Mouse (Mus musculus) CH12.LX (cell line): ENCODE data around the gene Cux1.

Experiments
- EP300 ChIP-seq: IDR thresholded peaks from 2 replicates; pipeline ENCODE4 v1.6.1; 2011; ENCODE audit warnings: low read length, improper control_type of control experiment
- ETS1 ChIP-seq: conservative IDR thresholded peaks from 2 replicates; pipeline ENCODE4 v1.6.1; 2012; ENCODE audit warnings: low read depth, mild to moderate bottlenecking, inconsistent platforms, low read length, improper control_type of control experiment, moderate library complexity
- MXI1 ChIP-seq: IDR thresholded peaks from 2 replicates; pipeline ENCODE4 v1.6.1; 2011; ENCODE audit warnings: mild to moderate bottlenecking, low read depth, low read length, improper control_type of control experiment
- POLR2A ChIP-seq: IDR thresholded peaks from 2 replicates; pipeline ENCODE4 v1.6.1; 2011; ENCODE audit warnings: low read depth, mild to moderate bottlenecking, improper control_type of control experiment, low read length

DNA sequence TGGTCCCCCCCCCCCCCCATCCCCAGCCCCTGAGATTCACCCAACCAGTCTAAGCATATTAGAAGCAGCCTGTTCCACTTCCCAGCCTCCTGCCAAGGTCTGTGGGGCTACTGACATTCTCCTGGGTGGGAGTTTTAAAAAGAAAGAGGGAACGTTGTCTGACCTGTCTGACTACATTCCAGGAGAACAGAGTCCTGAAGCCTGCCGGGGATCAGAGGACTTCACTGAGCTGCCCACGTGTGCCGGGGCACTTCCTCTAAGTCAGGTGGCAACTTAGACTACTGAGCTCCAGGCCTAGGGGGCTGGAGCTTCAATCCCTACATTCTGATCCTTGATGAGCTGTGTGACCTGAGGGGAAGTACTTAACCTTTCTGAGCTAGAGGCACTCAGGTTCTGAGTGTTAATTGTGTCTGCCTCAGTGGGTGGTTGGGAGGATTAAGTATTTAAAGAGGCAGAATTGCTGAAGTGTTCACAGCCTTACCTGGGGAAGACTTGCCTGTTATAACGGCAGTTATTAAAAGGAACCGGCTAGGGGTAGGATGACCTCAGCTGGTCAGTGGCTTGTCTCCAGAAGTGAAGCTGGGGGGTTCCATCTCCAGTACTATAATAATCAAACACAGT is 41.6 kb upstream of the Cux1 start:
- TF ChIP-seq MXI1: no peak
- no peak for TF ChIP-seq ETS1
- no peak for TF ChIP-seq EP300
- no peak for TF ChIP-seq POLR2A
